Mouse (Mus musculus): ENCODE results near the gene Actr10. TPM values are rescaled to one million over a fixed set of nuclear protein-coding genes. Genes with fewer than 3 reads are reported as not detected.

The Actr10 gene
- polyA plus RNA-seq, 1 experiment from 2014 or later, result 219 TPM

GRCm38 (mm10) chr12:70974441-70975266 lies 37.0 kb downstream of the Actr10 start, which contains the start of gene Psma3:
Psma3 (plus strand) TSS chr12:70974621.
- WGBS, result under 1% methylated on average over 71 of the region's 71 CpGs
- no peaks in the 10 kb centered on the region for H3K27me3 ChIP-seq (ENCODE audit: control insufficient read depth, insufficient read depth, low read length)
- peak within 1 kb of the TSS; percentile 93 for H3K4me3 ChIP-seq (replicated peaks; ENCODE audit: low read length)
- peak within 1 kb of the TSS; percentile 85 for H3K4me2 ChIP-seq (ENCODE audit: low read depth, low read length)
- no peaks in the 10 kb centered on the region for H3K9me3 ChIP-seq (replicated peaks; ENCODE audit: control insufficient read depth, low read length)
- H3K36me3 ChIP-seq (ENCODE audit: control insufficient read depth, insufficient read depth, low read length), result no peaks in the 10 kb centered on the region
- peak within 1 kb of the TSS; percentile 97 for H3K9ac ChIP-seq (ENCODE audit: low read length)
- ATAC-seq (ENCODE audit: insufficient read depth, low FRiP score), result peak; percentile 99
- peak within 1 kb of the TSS; percentile 97 for H3K27ac ChIP-seq (ENCODE audit: low read length)
- H3K4me1 ChIP-seq (ENCODE audit: control insufficient read depth, insufficient read depth, low read length), result peaks cover 15% of the 10 kb centered on the region

DNA sequence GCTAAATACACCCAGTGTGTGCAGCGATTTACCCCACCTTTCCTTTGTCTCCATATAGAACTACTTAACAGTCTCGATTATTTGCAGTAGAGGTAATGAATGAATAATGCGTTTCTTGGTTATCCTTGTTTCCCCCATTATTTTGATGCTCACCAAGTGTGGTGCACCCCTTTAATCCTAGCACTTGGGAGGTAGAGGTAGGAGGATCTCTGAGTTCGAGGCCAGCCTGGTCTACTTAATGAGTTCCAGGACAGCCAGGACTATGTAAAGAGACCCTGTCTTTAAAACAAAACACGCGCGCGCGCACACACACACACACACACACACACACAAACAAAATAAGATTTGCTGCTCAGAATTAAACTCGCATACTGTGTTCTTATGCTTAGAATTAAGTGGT lies 37.7 kb downstream of the Actr10 start:
- WGBS, result 16% methylated on average over 10 of the region's 10 CpGs
- peak overlapping the region; percentile 97 for H3K9ac ChIP-seq (ENCODE audit: low read length)
- ATAC-seq (ENCODE audit: insufficient read depth, low FRiP score), result no peak

DNA sequence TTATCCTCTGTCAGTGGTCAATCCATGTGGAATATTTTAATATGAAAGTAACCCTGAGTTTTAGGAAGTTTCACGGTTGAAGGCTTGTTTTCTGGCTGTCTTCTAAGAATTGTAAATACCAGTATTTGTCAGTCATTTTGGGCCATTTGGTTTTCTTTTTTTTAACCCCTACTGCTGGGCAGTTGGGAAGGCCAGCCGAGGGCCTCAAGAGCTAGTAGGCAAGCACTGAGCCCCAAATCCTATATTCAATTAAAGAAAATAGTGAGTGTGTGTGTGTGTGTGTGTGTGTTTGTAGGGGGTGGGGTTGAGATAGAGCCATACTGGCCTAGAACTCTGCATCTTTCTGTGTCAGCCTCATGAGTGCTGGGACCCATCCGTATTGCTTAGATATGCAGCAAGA lies 38.2 kb downstream of the Actr10 start:
- Histone ChIP-seq H3K4me2 (ENCODE audit: low read depth, low read length) (peak overlapping the region; percentile 85), H3K36me3 (ENCODE audit: control insufficient read depth, insufficient read depth, low read length) (no peaks in the 10 kb centered on the region), H3K4me1 (ENCODE audit: control insufficient read depth, insufficient read depth, low read length) (peaks cover 13% of the 10 kb centered on the region), H3K4me3 (replicated peaks; ENCODE audit: low read length) (peak overlapping the region; percentile 93), H3K27ac (ENCODE audit: low read length) (no peak overlapping the region), H3K9me3 (replicated peaks; ENCODE audit: control insufficient read depth, low read length) (no peaks in the 10 kb centered on the region), H3K27me3 (ENCODE audit: control insufficient read depth, insufficient read depth, low read length) (no peaks in the 10 kb centered on the region), H3K9ac (ENCODE audit: low read length) (peak overlapping the region; percentile 46; the same call in 1 of the 2 replicates)
- 56% methylated on average over 3 of the region's 3 CpGs for WGBS
- no peak for ATAC-seq (ENCODE audit: insufficient read depth, low FRiP score)

More for the DNA sequence above, 37.7 kb downstream of the Actr10 start:
- Histone ChIP-seq H3K9me3 (replicated peaks; ENCODE audit: control insufficient read depth, low read length) (no peaks in the 10 kb centered on the region), H3K27me3 (ENCODE audit: control insufficient read depth, insufficient read depth, low read length) (no peaks in the 10 kb centered on the region), H3K27ac (ENCODE audit: low read length) (peak overlapping the region; percentile 97), H3K4me3 (replicated peaks; ENCODE audit: low read length) (peak overlapping the region; percentile 93), H3K4me2 (ENCODE audit: low read depth, low read length) (peak overlapping the region; percentile 85), H3K36me3 (ENCODE audit: control insufficient read depth, insufficient read depth, low read length) (no peaks in the 10 kb centered on the region), H3K4me1 (ENCODE audit: control insufficient read depth, insufficient read depth, low read length) (peaks cover 13% of the 10 kb centered on the region)

- Histone ChIP-seq H3K4me3 (replicated peaks; ENCODE audit: low read length) (no peak overlapping the region), H3K4me1 (ENCODE audit: control insufficient read depth, insufficient read depth, low read length) (peaks cover 13% of the 10 kb centered on the region), H3K27me3 (ENCODE audit: control insufficient read depth, insufficient read depth, low read length) (no peaks in the 10 kb centered on the region), H3K9ac (ENCODE audit: low read length) (no peak overlapping the region), H3K27ac (ENCODE audit: low read length) (no peak overlapping the region), H3K9me3 (replicated peaks; ENCODE audit: control insufficient read depth, low read length) (no peaks in the 10 kb centered on the region), H3K36me3 (ENCODE audit: control insufficient read depth, insufficient read depth, low read length) (0 out of 2 replicates have a peak, but pooled peaks cover 2% of the 10 kb centered on the region), H3K4me2 (ENCODE audit: low read depth, low read length) (no peak overlapping the region)
- WGBS, result 87% methylated on average over 7 of the region's 7 CpGs
- no peak for ATAC-seq (ENCODE audit: insufficient read depth, low FRiP score)
Observed at GRCm38 (mm10) chr12:70978345-70978744, 40.7 kb downstream of the Actr10 start.

GRCm38 (mm10) chr12:70984855-70985550 lies 47.3 kb downstream of the Actr10 start:
- Histone ChIP-seq H3K9me3 (replicated peaks; ENCODE audit: control insufficient read depth, low read length) (no peaks in the 10 kb centered on the region), H3K27me3 (ENCODE audit: control insufficient read depth, insufficient read depth, low read length) (no peaks in the 10 kb centered on the region), H3K4me2 (ENCODE audit: low read depth, low read length) (no peak overlapping the region), H3K9ac (ENCODE audit: low read length) (no peak overlapping the region), H3K4me3 (replicated peaks; ENCODE audit: low read length) (no peak overlapping the region), H3K36me3 (ENCODE audit: control insufficient read depth, insufficient read depth, low read length) (peaks cover 18% of the 10 kb centered on the region; the same call in 1 of the 2 replicates), H3K4me1 (ENCODE audit: control insufficient read depth, insufficient read depth, low read length) (no peaks in the 10 kb centered on the region), H3K27ac (ENCODE audit: low read length) (no peak overlapping the region)
- 90% methylated on average over 7 of the region's 7 CpGs for WGBS
- ATAC-seq (ENCODE audit: insufficient read depth, low FRiP score), result no peak

GRCm38 (mm10) chr12:70997225-70997624 lies 59.6 kb downstream of the Actr10 start:
- WGBS, result 88% methylated on average over 5 of the region's 5 CpGs

DNA sequence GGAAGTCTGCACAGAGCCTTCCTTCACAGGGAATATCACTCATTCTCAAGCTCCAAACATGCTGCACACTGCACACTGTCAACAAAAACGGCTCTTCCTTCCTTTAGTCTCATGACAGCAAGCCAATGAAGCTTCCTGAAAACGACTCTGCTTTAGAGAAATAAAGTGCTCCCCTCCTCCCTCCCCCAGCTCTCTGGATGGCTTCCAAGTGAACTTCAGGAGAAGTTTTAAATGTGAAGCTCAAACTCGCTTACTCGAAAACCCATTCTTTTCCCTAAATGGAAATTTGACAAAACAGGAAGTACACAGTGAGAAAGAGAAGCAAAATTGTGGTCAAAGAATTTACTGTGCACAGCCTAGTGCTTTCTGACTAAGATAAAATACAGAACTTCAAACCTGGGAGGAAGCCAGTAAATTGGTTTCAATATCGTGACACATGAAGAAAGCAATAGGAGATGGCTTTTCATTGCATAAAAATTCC lies 61.8 kb downstream of the Actr10 start:
- peak; percentile 60 for ATAC-seq (ENCODE audit: insufficient read depth, low FRiP score)
- WGBS, result 15% methylated on average over 5 of the region's 5 CpGs
- peak overlapping the region; percentile 20 for H3K4me2 ChIP-seq (ENCODE audit: low read depth, low read length)

More at GRCm38 (mm10) chr12:70997225-70997624, 59.6 kb downstream of the Actr10 start:
- Histone ChIP-seq H3K4me1 (ENCODE audit: control insufficient read depth, insufficient read depth, low read length) (peaks cover 8% of the 10 kb centered on the region), H3K9me3 (replicated peaks; ENCODE audit: control insufficient read depth, low read length) (no peaks in the 10 kb centered on the region), H3K4me3 (replicated peaks; ENCODE audit: low read length) (no peak overlapping the region), H3K4me2 (ENCODE audit: low read depth, low read length) (no peak overlapping the region), H3K36me3 (ENCODE audit: control insufficient read depth, insufficient read depth, low read length) (peaks cover 10% of the 10 kb centered on the region; the same call in 1 of the 2 replicates), H3K9ac (ENCODE audit: low read length) (no peak overlapping the region), H3K27me3 (ENCODE audit: control insufficient read depth, insufficient read depth, low read length) (no peaks in the 10 kb centered on the region), H3K27ac (ENCODE audit: low read length) (no peak overlapping the region)
- no peak for ATAC-seq (ENCODE audit: insufficient read depth, low FRiP score)

GRCm38 (mm10) chr12:71000344-71000743 lies 62.7 kb downstream of the Actr10 start:
- no peak overlapping the region for H3K4me3 ChIP-seq (replicated peaks; ENCODE audit: low read length)
- no peaks in the 10 kb centered on the region for H3K9me3 ChIP-seq (replicated peaks; ENCODE audit: control insufficient read depth, low read length)
- H3K4me2 ChIP-seq (ENCODE audit: low read depth, low read length), result no peak overlapping the region
- H3K36me3 ChIP-seq (ENCODE audit: control insufficient read depth, insufficient read depth, low read length), result peaks cover 20% of the 10 kb centered on the region
- no peaks in the 10 kb centered on the region for H3K27me3 ChIP-seq (ENCODE audit: control insufficient read depth, insufficient read depth, low read length)
- WGBS, result 72% methylated on average over 1 of the region's 1 CpGs
- peaks cover 8% of the 10 kb centered on the region for H3K4me1 ChIP-seq (ENCODE audit: control insufficient read depth, insufficient read depth, low read length)
- no peak for ATAC-seq (ENCODE audit: insufficient read depth, low FRiP score)
- H3K27ac ChIP-seq (ENCODE audit: low read length), result 0 out of 2 replicates have a peak overlapping the region, but pooled peaks have one; percentile 14
- H3K9ac ChIP-seq (ENCODE audit: low read length), result no peak overlapping the region

More for the DNA sequence above, 61.8 kb downstream of the Actr10 start:
- Histone ChIP-seq H3K9ac (ENCODE audit: low read length) (0 out of 2 replicates have a peak overlapping the region, but pooled peaks have one; percentile 46), H3K4me3 (replicated peaks; ENCODE audit: low read length) (no peak overlapping the region), H3K4me1 (ENCODE audit: control insufficient read depth, insufficient read depth, low read length) (peaks cover 8% of the 10 kb centered on the region), H3K27me3 (ENCODE audit: control insufficient read depth, insufficient read depth, low read length) (no peaks in the 10 kb centered on the region), H3K27ac (ENCODE audit: low read length) (peak overlapping the region; percentile 55), H3K9me3 (replicated peaks; ENCODE audit: control insufficient read depth, low read length) (no peaks in the 10 kb centered on the region), H3K36me3 (ENCODE audit: control insufficient read depth, insufficient read depth, low read length) (peaks cover 14% of the 10 kb centered on the region)

- H3K27ac ChIP-seq (ENCODE audit: low read length), result no peak overlapping the region
- H3K9ac ChIP-seq (ENCODE audit: low read length), result no peak overlapping the region
- H3K9me3 ChIP-seq (replicated peaks; ENCODE audit: control insufficient read depth, low read length), result no peaks in the 10 kb centered on the region
- H3K27me3 ChIP-seq (ENCODE audit: control insufficient read depth, insufficient read depth, low read length), result no peaks in the 10 kb centered on the region
- H3K4me1 ChIP-seq (ENCODE audit: control insufficient read depth, insufficient read depth, low read length), result peaks cover 8% of the 10 kb centered on the region
- H3K4me2 ChIP-seq (ENCODE audit: low read depth, low read length), result no peak overlapping the region
- peaks cover 18% of the 10 kb centered on the region for H3K36me3 ChIP-seq (ENCODE audit: control insufficient read depth, insufficient read depth, low read length)
- no peak for ATAC-seq (ENCODE audit: insufficient read depth, low FRiP score)
- H3K4me3 ChIP-seq (replicated peaks; ENCODE audit: low read length), result no peak overlapping the region
- WGBS, result 69% methylated on average over 6 of the region's 6 CpGs
Observed at GRCm38 (mm10) chr12:71001456-71001855, 63.8 kb downstream of the Actr10 start.

Data from stomach, embryonic 16.5 days (tissue).